Mouse (Mus musculus) embryonic fibroblast, embryonic 13.5 days (primary cell): Measurements from ENCODE around the gene Tmem179.

Experiments used
- CTCF ChIP-seq: IDR thresholded peaks from 2 replicates; pipeline ENCODE4 v1.5.1; 2011; ENCODE audit warnings: mild to moderate bottlenecking, control low read depth, low read length, moderate library complexity, borderline replicate concordance; ENCODE audit not compliant: insufficient read depth
- POLR2A ChIP-seq: IDR thresholded peaks from 2 replicates; pipeline ENCODE4 v1.6.1; 2011; ENCODE audit warnings: low read depth, mild to moderate bottlenecking, control low read depth, low read length, moderate library complexity

GRCm38 (mm10) chr12:112451381-112451780 lies 65.2 kb downstream of the Tmem179 start:
- no peak for TF ChIP-seq POLR2A
- TF ChIP-seq CTCF, result no peak
